Mouse (Mus musculus) CD4-positive naive resting alpha-beta T cell, adult 76 days (primary cell): Measurements from ENCODE around the gene Gm5136. TPM values are rescaled to one million over a fixed set of nuclear protein-coding genes. Genes with fewer than 3 reads are reported as not detected.

ENCODE experiments used
- total RNA-seq: library from RNA; stranded (reverse); gene quantifications from one replicate; pipeline ENCODE4 v1.2.4, GENCODE M21; 2023

The Gm5136 gene
- total RNA-seq, result not detected

DNA sequence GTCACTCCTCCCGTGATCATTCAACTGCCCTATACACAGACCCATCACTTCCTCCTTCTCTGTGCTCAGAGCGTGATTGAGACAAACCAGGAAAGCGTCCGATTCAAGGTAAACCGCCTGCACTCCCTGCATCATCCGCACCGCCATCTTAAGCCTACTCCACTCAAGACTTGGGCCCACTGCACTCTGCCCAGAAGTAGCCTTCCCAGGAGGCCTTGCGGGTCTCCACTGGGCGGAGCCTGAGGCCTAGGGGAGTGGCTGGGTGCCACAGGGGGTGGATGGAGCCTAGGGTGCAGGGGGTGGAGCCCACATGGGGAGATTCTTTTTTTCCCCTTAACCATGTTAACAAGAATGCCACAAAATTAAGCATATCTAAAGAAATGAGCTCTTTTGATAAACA lies at the start of gene Gm5136:
TSS of gene Gm5136 (minus strand) at position 215 of the 400 bp plus-strand sequence.

